Mouse (Mus musculus) testis, adult 2 months (tissue): Measurements from ENCODE around the gene Ppp1r21.

ENCODE experiments used
- CTCF ChIP-seq: fragments of 200-500 bp; IDR thresholded peaks from 2 replicates; pipeline ENCODE4 v1.5.1; 2012; ENCODE audit warnings: low read depth, mild to moderate bottlenecking, inconsistent platforms, low read length, moderate library complexity; ENCODE audit not compliant: control insufficient read depth, insufficient read depth, insufficient replicate concordance
- POLR2A ChIP-seq: fragments of 200-500 bp; IDR thresholded peaks from 2 replicates; pipeline ENCODE4 v1.6.1; 2012; ENCODE audit warnings: low read depth, mild to moderate bottlenecking, inconsistent platforms, low read length, moderate library complexity; ENCODE audit not compliant: control insufficient read depth

GRCm38 (mm10) chr17:88508846-88509508 lies 20.9 kb upstream of the Ppp1r21 start:
- TF ChIP-seq CTCF (no peak), POLR2A (no peak)
